Mouse (Mus musculus) naive thymus-derived CD4-positive, alpha-beta T cell, adult 2 months (primary cell): ENCODE data around the gene Vmn1r72.
"Not testable (repeated sequence)": the region's sequence is repeated elsewhere in the genome, so short reads cannot be mapped to it uniquely, and the experiment has no call there.

Experiments
- DNase-seq: peaks from one replicate; pipeline ENCODE4 v3.0.0-alpha.2; 2011; ENCODE audit warnings: low read depth

The Vmn1r72 gene

GRCm38 (mm10) chr7:11680047-11680446, at the start of gene Vmn1r72:
Vmn1r72 (minus strand) TSS chr7:11680147.
- DNase-seq, result not testable (repeated sequence)

DNA sequence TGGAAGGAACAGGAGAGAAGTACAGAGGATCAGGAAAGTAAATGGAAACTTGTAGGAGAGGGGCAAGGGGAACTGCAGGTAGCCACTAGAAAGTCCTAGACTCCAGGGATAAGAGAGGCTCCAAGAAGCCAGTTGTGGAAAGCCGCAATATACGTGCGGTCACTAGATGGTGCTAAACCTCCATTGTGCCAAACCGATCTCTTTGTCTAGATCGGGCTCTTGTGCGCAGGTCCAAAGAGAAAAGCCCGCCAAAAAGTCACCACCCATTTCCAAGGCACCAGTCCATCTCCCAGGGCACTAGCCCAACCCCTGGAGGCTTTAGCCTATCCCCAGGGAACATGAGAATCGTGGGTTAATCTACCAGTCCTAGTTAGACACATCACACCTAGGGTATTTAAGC, 62.9 kb downstream of the Vmn1r72 start:
- not testable (repeated sequence) for DNase-seq
